Mouse (Mus musculus) stomach, embryonic 15.5 days (tissue): Measurements from ENCODE around the gene Sst. TPM values are rescaled to one million over a fixed set of nuclear protein-coding genes. Genes with fewer than 3 reads are reported as not detected.
"Not testable (repeated sequence)": the region's sequence is repeated elsewhere in the genome, so short reads cannot be mapped to it uniquely, and the experiment has no call there.

ENCODE experiments used
- ATAC-seq: fragments of 200-750 bp; cut with Nextera tagmentation; 2 replicates; pipeline ENCODE4 v1.8.0; 2017; ENCODE audit warnings: low read depth, moderate number of reproducible peaks, moderate TSS enrichment; ENCODE audit not compliant: insufficient read depth, low FRiP score
- H3K27ac ChIP-seq: fragments of 300-500 bp; sonication (generic); 2 replicates; pipeline ENCODE4 v1.5.1; 2015; ENCODE audit warnings: mild to moderate bottlenecking, inconsistent platforms
- H3K27me3 ChIP-seq: fragments of 300-500 bp; sonication (generic); replicated peaks from 2 replicates; pipeline ENCODE4 v1.6.1; 2015; ENCODE audit warnings: inconsistent platforms
- H3K36me3 ChIP-seq: fragments of 300-500 bp; sonication (generic); 2 replicates; pipeline ENCODE4 v1.6.1; 2015; ENCODE audit warnings: inconsistent platforms
- H3K4me1 ChIP-seq: fragments of 300-500 bp; sonication (generic); 2 replicates; pipeline ENCODE4 v1.6.1; 2015; ENCODE audit warnings: inconsistent platforms
- H3K4me2 ChIP-seq: fragments of 300-500 bp; sonication (generic); 2 replicates; pipeline ENCODE4 v1.6.1; 2015; ENCODE audit warnings: mild to moderate bottlenecking, inconsistent platforms
- H3K4me3 ChIP-seq: fragments of 300-500 bp; sonication (generic); replicated peaks from 2 replicates; pipeline ENCODE4 v1.5.1; 2015; ENCODE audit warnings: inconsistent platforms
- H3K9ac ChIP-seq: fragments of 300-500 bp; sonication (generic); 2 replicates; pipeline ENCODE4 v1.6.1; 2015; ENCODE audit warnings: inconsistent platforms
- H3K9me3 ChIP-seq: fragments of 300-500 bp; sonication (generic); 2 replicates; pipeline ENCODE4 v1.6.1; 2016; ENCODE audit warnings: inconsistent platforms
- WGBS: fragments of 180-500 bp; shearing (Covaris S2); methylation state at CpG from one replicate; pipeline ENCODE4 v1.1.7; 2015; 5-methylcytosine and 5-hydroxymethylcytosine counted together
- polyA plus RNA-seq: library from polyadenylated mRNA; unstranded; fragments of >200 nt; fragmentation: Nextera tagmentation; extraction: Ambion mirVana; gene quantifications from 2 replicates; pipeline ENCODE4 v1.2.1, GENCODE M21; 2015

The Sst gene
- 15.7 and 16.3 TPM in 2 replicates for polyA plus RNA-seq

GRCm38 (mm10) chr16:23890636-23891035, at the start of gene Sst:
Gene Sst (minus strand): TSS chr16:23890958.
- Histone ChIP-seq H3K4me2 (no peak within 1 kb of the TSS), H3K27ac (no peak within 1 kb of the TSS), H3K36me3 (no peaks in the 10 kb centered on the region), H3K4me3 (no peak within 1 kb of the TSS), H3K4me1 (no peaks in the 10 kb centered on the region), H3K9me3 (no peaks in the 10 kb centered on the region), H3K9ac (no peak within 1 kb of the TSS), H3K27me3 (peaks cover 24% of the 10 kb centered on the region)
- ATAC-seq, result no peak
- WGBS, result 6% methylated on average over 26 of the region's 26 CpGs

DNA sequence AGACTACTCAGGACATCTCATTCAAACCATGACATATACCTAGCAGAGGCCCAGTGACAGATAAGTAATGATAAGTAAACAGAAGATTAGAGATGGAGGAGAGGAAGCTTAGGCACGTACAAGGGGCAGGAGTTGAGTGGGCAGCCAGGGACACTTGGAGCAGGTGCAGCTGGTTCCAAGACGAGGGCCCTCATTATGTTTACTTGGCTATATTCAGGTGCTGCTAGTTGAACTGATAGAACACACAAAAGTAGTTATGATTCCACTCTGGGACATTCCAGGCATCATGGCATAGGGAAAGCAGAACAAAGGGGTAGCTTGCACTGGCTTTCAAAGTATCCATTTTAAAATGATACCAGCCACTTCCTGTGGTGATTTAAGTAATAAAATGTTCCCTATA, 43.6 kb upstream of the Sst start:
- Histone ChIP-seq H3K4me1 (no peaks in the 10 kb centered on the region), H3K4me3 (no peak overlapping the region), H3K9me3 (no peaks in the 10 kb centered on the region), H3K27me3 (no peaks in the 10 kb centered on the region), H3K4me2 (no peak overlapping the region), H3K9ac (no peak overlapping the region), H3K36me3 (no peaks in the 10 kb centered on the region), H3K27ac (no peak overlapping the region)
- no peak for ATAC-seq
- 27% methylated on average over 2 of the region's 2 CpGs for WGBS

DNA sequence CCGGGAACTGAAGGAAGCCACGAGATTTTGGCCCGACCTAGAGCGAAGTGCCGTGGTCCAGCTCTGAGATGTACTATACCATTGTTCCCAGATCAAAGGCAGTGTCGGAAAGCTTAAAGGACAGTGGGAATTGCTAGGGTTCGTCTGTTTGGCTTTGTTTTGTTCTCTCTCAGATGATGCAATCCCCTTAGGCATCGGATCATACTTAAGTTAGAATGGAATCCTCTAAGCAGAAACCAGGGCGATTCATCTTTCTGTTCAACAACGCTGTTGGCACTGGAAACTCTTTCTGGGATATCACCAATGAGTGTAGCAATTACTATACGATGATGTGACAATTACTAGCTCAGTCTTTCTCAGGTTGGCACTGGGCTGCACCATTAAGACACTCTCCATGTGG, 41.5 kb upstream of the Sst start, which contains the start of gene Rtp2:
TSS of gene Rtp2 (minus strand) at position 101 of the 400 bp plus-strand sequence.
- H3K9me3 ChIP-seq, result no peaks in the 10 kb centered on the region
- H3K4me3 ChIP-seq, result no peak within 1 kb of the TSS
- H3K4me2 ChIP-seq, result no peak within 1 kb of the TSS
- no peak within 1 kb of the TSS for H3K27ac ChIP-seq
- no peaks in the 10 kb centered on the region for H3K27me3 ChIP-seq
- WGBS, result 84% methylated on average over 11 of the region's 11 CpGs
- no peaks in the 10 kb centered on the region for H3K36me3 ChIP-seq
- H3K4me1 ChIP-seq, result no peaks in the 10 kb centered on the region
- no peak for ATAC-seq
- H3K9ac ChIP-seq, result no peak within 1 kb of the TSS

- no peak overlapping the region for H3K4me2 ChIP-seq
- 72% methylated on average over 18 of the region's 18 CpGs for WGBS
- no peak overlapping the region for H3K4me3 ChIP-seq
- H3K27me3 ChIP-seq, result no peaks in the 10 kb centered on the region
- H3K9me3 ChIP-seq, result no peaks in the 10 kb centered on the region
- no peaks in the 10 kb centered on the region for H3K4me1 ChIP-seq
- H3K36me3 ChIP-seq, result no peaks in the 10 kb centered on the region
- no peak for ATAC-seq
- no peak overlapping the region for H3K27ac ChIP-seq
- H3K9ac ChIP-seq, result no peak overlapping the region
Observed at GRCm38 (mm10) chr16:23931275-23931674, 40.5 kb upstream of the Sst start.

- Histone ChIP-seq H3K27me3 (no peaks in the 10 kb centered on the region), H3K36me3 (no peaks in the 10 kb centered on the region), H3K4me1 (no peaks in the 10 kb centered on the region), H3K4me2 (no peak overlapping the region), H3K9me3 (no peaks in the 10 kb centered on the region), H3K4me3 (no peak overlapping the region), H3K27ac (no peak overlapping the region), H3K9ac (no peak overlapping the region)
- 83% methylated on average over 3 of the region's 3 CpGs for WGBS
- ATAC-seq, result no peak
Observed at GRCm38 (mm10) chr16:23930426-23931073, 39.8 kb upstream of the Sst start.

- Histone ChIP-seq H3K36me3 (no peaks in the 10 kb centered on the region), H3K4me1 (no peaks in the 10 kb centered on the region), H3K9ac (no peak overlapping the region), H3K4me3 (no peak overlapping the region), H3K27ac (no peak overlapping the region), H3K4me2 (no peak overlapping the region), H3K27me3 (no peaks in the 10 kb centered on the region), H3K9me3 (no peaks in the 10 kb centered on the region)
- WGBS, result 89% methylated on average over 33 of the region's 33 CpGs
- ATAC-seq, result no peak
Observed at GRCm38 (mm10) chr16:23927301-23928114, 36.8 kb upstream of the Sst start.

DNA sequence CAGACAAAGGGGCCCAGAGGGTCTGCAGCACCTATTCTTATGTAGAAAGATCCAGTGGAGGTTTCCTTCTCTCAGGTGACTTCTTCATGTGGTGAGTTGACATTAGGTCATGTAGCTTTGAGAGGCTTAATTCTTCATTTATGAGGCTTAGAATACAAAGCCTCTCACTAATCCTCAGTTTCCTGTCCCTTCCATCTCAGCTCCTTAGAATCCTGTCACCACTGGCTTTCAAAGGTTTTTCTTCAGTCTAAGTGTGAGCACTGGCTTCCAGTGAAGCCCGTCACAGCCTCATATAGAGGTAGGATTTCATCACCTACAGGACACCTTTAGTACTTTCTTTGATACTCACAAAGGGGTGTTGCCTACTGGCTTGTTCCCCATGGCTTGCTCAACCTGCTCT, 32.1 kb upstream of the Sst start:
- H3K4me3 ChIP-seq, result no peak overlapping the region
- no peak overlapping the region for H3K9ac ChIP-seq
- no peak overlapping the region for H3K27ac ChIP-seq
- H3K27me3 ChIP-seq, result no peaks in the 10 kb centered on the region
- no peaks in the 10 kb centered on the region for H3K36me3 ChIP-seq
- no peak overlapping the region for H3K4me2 ChIP-seq
- H3K4me1 ChIP-seq, result no peaks in the 10 kb centered on the region
- no peak for ATAC-seq
- no peaks in the 10 kb centered on the region for H3K9me3 ChIP-seq
- 98% methylated on average over 1 of the region's 1 CpGs for WGBS

- no peak for ATAC-seq
- H3K9me3 ChIP-seq, result no peaks in the 10 kb centered on the region
Observed at GRCm38 (mm10) chr16:23921697-23922096, 30.9 kb upstream of the Sst start.

GRCm38 (mm10) chr16:23919418-23919817, 28.7 kb upstream of the Sst start:
- H3K9ac ChIP-seq, result no peak overlapping the region
- H3K4me3 ChIP-seq, result no peak overlapping the region
- no peaks in the 10 kb centered on the region for H3K36me3 ChIP-seq
- H3K4me2 ChIP-seq, result no peak overlapping the region
- 73% methylated on average over 2 of the region's 2 CpGs for WGBS
- H3K4me1 ChIP-seq, result no peaks in the 10 kb centered on the region
- ATAC-seq, result no peak
- H3K27me3 ChIP-seq, result no peaks in the 10 kb centered on the region
- H3K9me3 ChIP-seq, result no peaks in the 10 kb centered on the region
- no peak overlapping the region for H3K27ac ChIP-seq

More at GRCm38 (mm10) chr16:23921697-23922096, 30.9 kb upstream of the Sst start:
- Histone ChIP-seq H3K9ac (no peak overlapping the region), H3K4me2 (no peak overlapping the region), H3K27ac (no peak overlapping the region), H3K4me1 (no peaks in the 10 kb centered on the region), H3K27me3 (no peaks in the 10 kb centered on the region), H3K36me3 (no peaks in the 10 kb centered on the region), H3K4me3 (no peak overlapping the region)
- WGBS, result 64% methylated on average over 5 of the region's 5 CpGs

- H3K36me3 ChIP-seq, result no peaks in the 10 kb centered on the region
- no peak overlapping the region for H3K4me2 ChIP-seq
- ATAC-seq, result no peak
Observed at GRCm38 (mm10) chr16:23913401-23913800, 22.6 kb upstream of the Sst start.

DNA sequence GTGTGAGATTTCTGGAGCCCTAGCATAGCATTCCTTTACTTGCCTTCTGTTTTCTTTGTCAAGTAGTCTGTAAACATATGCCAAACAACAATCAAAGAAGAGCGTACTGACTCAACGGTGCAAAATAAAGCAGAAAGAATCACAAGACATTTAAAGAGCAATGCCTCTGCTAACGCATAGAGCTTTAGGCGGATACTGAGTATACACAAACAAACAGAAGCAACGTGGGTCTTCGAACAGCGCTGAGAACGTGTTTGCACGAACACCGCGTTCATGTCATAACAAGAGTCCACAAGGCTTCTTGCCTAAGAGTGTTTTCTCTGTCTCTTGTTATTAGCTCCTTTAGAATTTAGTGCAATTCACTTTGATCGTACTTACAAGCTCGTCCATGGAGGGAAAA, 22.0 kb upstream of the Sst start:
- Histone ChIP-seq H3K4me2 (no peak overlapping the region), H3K9me3 (no peaks in the 10 kb centered on the region), H3K27me3 (no peaks in the 10 kb centered on the region), H3K4me3 (no peak overlapping the region), H3K9ac (no peak overlapping the region), H3K36me3 (no peaks in the 10 kb centered on the region), H3K27ac (no peak overlapping the region), H3K4me1 (no peaks in the 10 kb centered on the region)
- 55% methylated on average over 13 of the region's 13 CpGs for WGBS
- no peak for ATAC-seq

More at GRCm38 (mm10) chr16:23913401-23913800, 22.6 kb upstream of the Sst start:
- Histone ChIP-seq H3K27me3 (no peaks in the 10 kb centered on the region), H3K9ac (no peak overlapping the region), H3K27ac (no peak overlapping the region), H3K4me3 (no peak overlapping the region), H3K9me3 (no peaks in the 10 kb centered on the region), H3K4me1 (no peaks in the 10 kb centered on the region)
- WGBS, result 31% methylated on average over 3 of the region's 3 CpGs

DNA sequence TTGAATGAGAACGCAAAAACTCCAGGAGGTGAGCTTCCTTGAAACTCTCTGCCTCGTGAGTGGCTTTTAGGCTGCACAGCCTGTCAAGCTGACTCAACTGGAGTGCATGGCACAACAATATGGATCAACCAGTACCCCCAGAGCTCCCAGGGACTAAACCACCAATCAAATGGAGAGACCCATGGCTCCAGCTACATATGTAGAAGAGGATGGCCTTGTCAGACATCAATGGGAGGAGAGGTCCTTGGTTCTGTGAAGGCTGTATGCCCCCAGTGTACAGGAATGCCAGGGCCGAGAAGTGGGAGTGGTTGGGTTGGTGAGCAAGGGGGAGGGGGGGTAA, 18.2 kb upstream of the Sst start:
- not testable (repeated sequence) for H3K4me3 ChIP-seq, H3K9me3 ChIP-seq, ATAC-seq, H3K27me3 ChIP-seq, H3K36me3 ChIP-seq, H3K4me2 ChIP-seq, H3K4me1 ChIP-seq, H3K27ac ChIP-seq, H3K9ac ChIP-seq
- WGBS, result 86% methylated on average over 3 of the region's 3 CpGs
